Mouse (Mus musculus): ENCODE data around the gene Rftn1.

Rftn1 gene

GRCm38 (mm10) chr17:50093356-50093755 lies 97.1 kb downstream of the Rftn1 start:
- DNase-seq (ENCODE audit: low spot score in 2 of 2) = no peak

GRCm38 (mm10) chr17:50092848-50093247 lies 97.6 kb downstream of the Rftn1 start:
- no peak for DNase-seq (ENCODE audit: low spot score in 2 of 2)

GRCm38 (mm10) chr17:50091829-50092228 lies 98.6 kb downstream of the Rftn1 start:
- DNase-seq (ENCODE audit: low spot score in 2 of 2) = no peak

- no peak for DNase-seq (ENCODE audit: low spot score in 2 of 2)
Measured at GRCm38 (mm10) chr17:50089725-50090124, 100.7 kb downstream of the Rftn1 start.

GRCm38 (mm10) chr17:50088054-50088453 lies 102.4 kb downstream of the Rftn1 start:
- no peak for DNase-seq (ENCODE audit: low spot score in 2 of 2)

GRCm38 (mm10) chr17:50086887-50087286 lies 103.6 kb downstream of the Rftn1 start:
- DNase-seq (ENCODE audit: low spot score in 2 of 2) = no peak

GRCm38 (mm10) chr17:50084721-50085120 lies 105.8 kb downstream of the Rftn1 start:
- no peak for DNase-seq (ENCODE audit: low spot score in 2 of 2)

GRCm38 (mm10) chr17:50083937-50084336 lies 106.5 kb downstream of the Rftn1 start:
- no peak for DNase-seq (ENCODE audit: low spot score in 2 of 2)

- no peak for DNase-seq (ENCODE audit: low spot score in 2 of 2)
Measured at GRCm38 (mm10) chr17:50082947-50083346, 107.5 kb downstream of the Rftn1 start.

- no peak for DNase-seq (ENCODE audit: low spot score in 2 of 2)
Measured at GRCm38 (mm10) chr17:50081647-50082046, 108.8 kb downstream of the Rftn1 start.

GRCm38 (mm10) chr17:50080991-50081390 lies 109.5 kb downstream of the Rftn1 start:
- DNase-seq (ENCODE audit: low spot score in 2 of 2) = no peak

- no peak for DNase-seq (ENCODE audit: low spot score in 2 of 2)
Measured at GRCm38 (mm10) chr17:50078749-50079148, 111.7 kb downstream of the Rftn1 start.

- no peak for DNase-seq (ENCODE audit: low spot score in 2 of 2)
Measured at GRCm38 (mm10) chr17:50072982-50073965, 117.2 kb downstream of the Rftn1 start.

GRCm38 (mm10) chr17:50071602-50071988 lies 118.9 kb downstream of the Rftn1 start:
- no peak for DNase-seq (ENCODE audit: low spot score in 2 of 2)

GRCm38 (mm10) chr17:50070822-50071601 lies 119.5 kb downstream of the Rftn1 start:
- DNase-seq (ENCODE audit: low spot score in 2 of 2) = no peak

GRCm38 (mm10) chr17:50069897-50070636 lies 120.4 kb downstream of the Rftn1 start:
- peak; percentile 72 to 73 for DNase-seq (ENCODE audit: low spot score in 2 of 2)

GRCm38 (mm10) chr17:50069205-50069604 lies 121.3 kb downstream of the Rftn1 start:
- DNase-seq (ENCODE audit: low spot score in 2 of 2) = peak in 1 of 2 experiments; percentile 20

GRCm38 (mm10) chr17:50068681-50069138 lies 121.8 kb downstream of the Rftn1 start:
- DNase-seq (ENCODE audit: low spot score in 2 of 2) = no peak

- DNase-seq (ENCODE audit: low spot score in 2 of 2) = no peak
Measured at GRCm38 (mm10) chr17:50067774-50068680, 122.4 kb downstream of the Rftn1 start.

- DNase-seq (ENCODE audit: low spot score in 2 of 2) = no peak
Measured at GRCm38 (mm10) chr17:50066822-50067713, 123.4 kb downstream of the Rftn1 start.

All from right cerebral cortex, postnatal 36 days (tissue).